Mouse (Mus musculus) liver, embryonic 14.5 days (tissue): ENCODE results near the gene Ptf1a. TPM values are rescaled to one million over a fixed set of nuclear protein-coding genes. Genes with fewer than 3 reads are reported as not detected.

Source experiments
- ATAC-seq: fragments of 200-750 bp; cut with Nextera tagmentation; 2 replicates; pipeline ENCODE4 v1.8.0; 2017; ENCODE audit warnings: moderate number of reproducible peaks, mild to moderate bottlenecking, moderate library complexity; ENCODE audit not compliant: insufficient read depth
- DNase-seq, 3 experiments: peaks; one replicate each; pipeline ENCODE4 v3.0.0-alpha.2; 2012 to 2013; ENCODE audit warnings: low read depth in 3 of 3, low spot score in 3 of 3
- H3K27ac ChIP-seq: fragments of 300-500 bp; sonication (generic); 2 replicates; pipeline ENCODE4 v1.5.1; 2014; ENCODE audit warnings: moderate library complexity, mild to moderate bottlenecking, control low read depth, inconsistent platforms
- H3K27me3 ChIP-seq: fragments of 300-500 bp; sonication (generic); 2 replicates; pipeline ENCODE4 v1.6.1; 2014; ENCODE audit warnings: mild to moderate bottlenecking, low read length, moderate library complexity; ENCODE audit not compliant: control insufficient read depth, insufficient read depth
- H3K36me3 ChIP-seq: fragments of 300-500 bp; sonication (generic); replicated peaks from 2 replicates; pipeline ENCODE4 v1.6.1; 2014; ENCODE audit warnings: low read depth; ENCODE audit not compliant: control insufficient read depth, insufficient read depth
- H3K4me1 ChIP-seq, 2 experiments: fragments of 200-500 bp in 1 of 2; fragments of 300-500 bp in 1 of 2; sonication (generic) in 1 of 2; replicated peaks; 2 replicates each; pipeline ENCODE4 v1.6.1; 2012 to 2014; ENCODE audit warnings: antibody characterized with exemption in 1 of 2, inconsistent platforms in 1 of 2, low read length in 1 of 2; ENCODE audit not compliant: control insufficient read depth in 2 of 2, insufficient read depth in 2 of 2
- H3K4me2 ChIP-seq: fragments of 300-500 bp; sonication (generic); 2 replicates; pipeline ENCODE4 v1.6.1; 2014; ENCODE audit warnings: low read depth, mild to moderate bottlenecking, control low read depth, moderate library complexity
- H3K4me3 ChIP-seq, 2 experiments: fragments of 200-500 bp in 1 of 2; fragments of 300-500 bp in 1 of 2; sonication (generic) in 1 of 2; 2 replicates each; pipeline ENCODE4 v1.5.1; 2012 to 2014; ENCODE audit warnings: low read depth in 2 of 2, low read length in 2 of 2, mild to moderate bottlenecking in 2 of 2, control low read depth in 1 of 2, inconsistent platforms in 1 of 2, moderate library complexity in 1 of 2; ENCODE audit not compliant: insufficient read depth in 1 of 2
- H3K9ac ChIP-seq: fragments of 300-500 bp; sonication (generic); replicated peaks from 2 replicates; pipeline ENCODE4 v1.6.1; 2014; ENCODE audit warnings: mild to moderate bottlenecking, control low read depth, moderate library complexity
- H3K9me3 ChIP-seq: fragments of 300-500 bp; sonication (generic); 2 replicates; pipeline ENCODE4 v1.6.1; 2016; ENCODE audit warnings: low read length, mixed read lengths; ENCODE audit not compliant: control insufficient read depth
- CTCF ChIP-seq: IDR thresholded peaks from 2 replicates; pipeline ENCODE4 v1.5.1; 2016; ENCODE audit warnings: antibody characterized with exemption, low read depth, control low read depth
- EP300 ChIP-seq: IDR thresholded peaks from 2 replicates; pipeline ENCODE4 v1.6.1; 2016; ENCODE audit warnings: antibody characterized with exemption, low read depth
- WGBS: fragments of 180-500 bp; shearing (Covaris S2); extraction: QIAGEN DNeasy Blood & Tissue Kit; methylation state at CpG from one replicate; pipeline ENCODE4 v1.1.7; 2014; ENCODE audit not compliant: insufficient replicate concordance; 5-methylcytosine and 5-hydroxymethylcytosine counted together
- polyA plus RNA-seq, 2 experiments: library from polyadenylated mRNA; depleted of rRNA in 1 of 2; stranded (reverse) in 1 of 2; unstranded in 1 of 2; fragments of >200 nt; fragmentation: Nextera tagmentation in 1 of 2; extraction: Ambion mirVana in 1 of 2; gene quantifications; 2 replicates each; pipeline versions ENCODE4 v1.2.1 to v1.2.3; 2012 to 2014

Ptf1a gene
- polyA plus RNA-seq, 2 experiments, result not detected

DNA sequence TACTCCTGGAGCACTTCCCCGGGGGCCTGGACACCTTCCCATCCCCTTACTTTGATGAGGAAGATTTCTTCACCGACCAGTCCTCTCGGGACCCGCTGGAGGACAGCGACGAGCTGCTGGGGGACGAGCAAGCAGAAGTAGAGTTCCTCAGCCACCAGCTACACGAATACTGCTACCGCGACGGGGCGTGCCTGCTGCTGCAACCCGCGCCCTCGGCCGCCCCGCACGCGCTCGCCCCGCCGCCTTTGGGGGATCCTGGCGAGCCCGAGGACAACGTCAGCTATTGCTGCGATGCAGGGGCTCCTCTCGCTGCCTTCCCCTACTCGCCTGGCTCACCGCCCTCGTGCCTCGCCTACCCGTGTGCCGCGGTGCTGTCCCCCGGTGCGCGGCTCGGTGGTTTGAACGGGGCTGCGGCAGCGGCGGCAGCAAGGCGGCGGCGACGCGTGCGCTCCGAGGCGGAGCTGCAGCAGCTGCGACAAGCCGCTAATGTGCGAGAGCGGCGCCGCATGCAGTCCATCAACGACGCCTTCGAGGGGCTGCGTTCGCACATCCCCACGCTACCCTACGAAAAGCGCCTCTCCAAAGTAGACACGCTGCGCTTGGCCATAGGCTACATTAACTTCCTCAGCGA, 523 bp downstream of the Ptf1a start:
- H3K9me3 ChIP-seq, result no peaks in the 10 kb centered on the region
- peaks cover 60% of the 10 kb centered on the region for H3K27me3 ChIP-seq
- DNase-seq (no peak), ATAC-seq (no peak)
- no peaks in the 10 kb centered on the region for H3K4me1 ChIP-seq
- 1% methylated on average over 65 of the region's 67 CpGs for WGBS
- no peak overlapping the region for H3K27ac ChIP-seq
- no peak overlapping the region for H3K4me3 ChIP-seq
- H3K9ac ChIP-seq, result no peak overlapping the region
- no peak for TF ChIP-seq CTCF
- no peak for TF ChIP-seq EP300
- no peaks in the 10 kb centered on the region for H3K36me3 ChIP-seq
- H3K4me2 ChIP-seq, result no peak overlapping the region

DNA sequence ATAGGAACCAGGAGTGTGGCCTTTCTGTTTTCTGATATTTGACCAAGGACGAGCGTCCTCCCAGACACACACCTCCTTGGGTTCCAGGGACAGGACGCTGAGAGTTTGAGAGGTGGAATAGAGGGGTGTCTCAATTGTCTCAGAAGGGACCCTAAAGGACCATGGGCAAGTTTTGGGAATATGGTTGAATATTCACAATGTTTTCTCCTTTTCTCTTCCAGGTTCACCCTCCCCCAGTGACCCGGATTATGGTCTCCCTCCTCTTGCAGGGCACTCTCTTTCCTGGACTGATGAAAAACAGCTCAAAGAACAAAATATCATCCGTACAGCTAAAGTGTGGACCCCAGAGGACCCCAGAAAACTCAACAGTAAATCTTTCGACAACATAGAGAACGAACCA, 1.3 kb downstream of the Ptf1a start:
- WGBS, result 6% methylated on average over 7 of the region's 7 CpGs
- H3K36me3 ChIP-seq, result no peaks in the 10 kb centered on the region
- no peak overlapping the region for H3K4me3 ChIP-seq
- no peaks in the 10 kb centered on the region for H3K4me1 ChIP-seq
- H3K9me3 ChIP-seq, result no peaks in the 10 kb centered on the region
- H3K9ac ChIP-seq, result no peak overlapping the region
- no peak for ATAC-seq
- no peak for DNase-seq
- no peak overlapping the region for H3K27ac ChIP-seq
- H3K27me3 ChIP-seq, result peaks cover 67% of the 10 kb centered on the region
- TF ChIP-seq EP300, result no peak
- no peak for TF ChIP-seq CTCF
- H3K4me2 ChIP-seq, result no peak overlapping the region

DNA sequence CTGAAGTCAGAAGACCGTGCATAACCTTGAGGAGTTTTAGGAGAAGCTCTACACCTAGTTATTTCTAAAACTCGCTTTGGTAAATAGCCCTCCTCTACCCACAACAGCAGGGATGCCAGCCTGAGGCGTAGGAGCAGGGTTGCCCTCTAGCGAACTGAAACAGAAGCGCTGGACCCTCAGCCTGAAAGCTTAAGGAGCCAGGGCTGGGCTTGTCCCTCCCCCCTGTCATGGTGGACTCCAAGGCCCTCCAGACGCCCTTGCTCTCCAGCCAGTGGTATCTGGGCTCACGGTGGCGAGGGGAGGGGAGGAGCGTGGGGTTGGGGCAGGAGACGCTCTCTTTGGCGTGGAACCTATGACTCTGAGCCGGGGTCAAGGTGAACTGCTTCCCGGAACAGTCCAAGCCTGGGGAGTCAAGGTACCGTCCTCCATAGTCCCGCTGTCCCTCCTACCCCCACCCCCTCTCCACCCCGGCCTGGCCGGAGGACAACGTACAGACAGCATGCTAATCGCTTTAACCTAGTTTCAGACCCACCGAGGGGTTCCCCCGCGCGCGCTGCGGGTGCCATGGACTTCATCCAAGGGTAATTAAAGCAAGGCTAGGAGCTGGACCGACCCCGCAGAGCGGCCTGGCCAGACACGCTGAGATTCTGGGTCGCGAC, 2.7 kb downstream of the Ptf1a start:
- no peak overlapping the region for H3K4me3 ChIP-seq
- no peaks in the 10 kb centered on the region for H3K4me1 ChIP-seq
- 2% methylated on average over 31 of the region's 31 CpGs for WGBS
- no peak for ATAC-seq
- no peak overlapping the region for H3K27ac ChIP-seq
- TF ChIP-seq CTCF, result no peak
- TF ChIP-seq EP300, result no peak
- no peak overlapping the region for H3K9ac ChIP-seq
- no peaks in the 10 kb centered on the region for H3K36me3 ChIP-seq
- H3K27me3 ChIP-seq, result peaks cover 78% of the 10 kb centered on the region
- no peak for DNase-seq
- H3K9me3 ChIP-seq, result no peaks in the 10 kb centered on the region
- H3K4me2 ChIP-seq, result no peak overlapping the region

DNA sequence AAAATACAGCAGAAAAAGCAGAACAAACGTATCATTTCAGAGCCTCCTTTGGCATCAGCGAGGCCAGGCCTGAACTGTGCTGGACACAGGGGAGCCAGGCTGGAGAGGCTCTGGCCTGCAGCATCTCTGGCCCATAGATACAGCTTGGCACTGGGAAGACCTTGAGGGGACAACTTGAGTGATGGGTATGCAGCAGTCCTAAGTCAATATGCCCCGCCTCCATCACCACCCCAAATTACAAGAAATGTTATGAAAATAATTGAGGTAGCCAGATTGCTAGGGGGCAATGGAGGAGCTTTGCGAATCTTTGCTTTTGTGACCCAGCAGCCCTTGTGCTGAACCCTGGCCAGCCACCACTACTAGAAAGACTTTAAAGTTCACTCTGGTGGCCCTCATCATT, 3.8 kb downstream of the Ptf1a start:
- ATAC-seq, result no peak
- WGBS, result 21% methylated on average over 4 of the region's 4 CpGs
- H3K9ac ChIP-seq, result no peak overlapping the region

DNA sequence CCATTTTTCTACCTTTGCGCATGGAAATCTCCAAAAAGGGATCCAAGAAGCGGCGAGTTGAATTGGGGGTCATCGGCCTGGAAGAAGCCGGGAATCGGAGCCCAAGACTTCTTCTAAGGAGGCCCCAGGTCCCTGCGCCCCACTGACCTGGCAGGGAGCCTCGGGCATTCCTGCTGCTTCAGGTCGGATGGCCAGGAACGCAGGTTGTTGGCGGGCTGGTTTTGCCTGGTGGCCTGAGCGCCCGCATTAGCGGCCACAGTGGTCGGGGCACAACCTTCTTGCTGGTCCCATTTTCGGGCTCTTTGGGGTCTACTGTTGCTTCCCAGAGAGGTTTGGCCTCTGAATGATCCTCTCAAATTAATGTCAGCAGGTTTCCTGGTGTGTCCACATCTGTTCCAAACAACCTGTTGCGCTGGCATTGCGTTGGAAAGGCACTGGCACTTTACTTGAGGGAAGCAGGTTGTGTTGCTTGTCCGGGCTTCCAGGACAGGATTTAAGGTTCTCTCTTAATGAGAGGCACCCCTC, 7.1 kb downstream of the Ptf1a start:
- Histone ChIP-seq H3K4me1 (no peaks in the 10 kb centered on the region), H3K27me3 (peaks cover 63% of the 10 kb centered on the region)

More for the DNA sequence above, 3.8 kb downstream of the Ptf1a start:
- Histone ChIP-seq H3K27me3 (peaks cover 80% of the 10 kb centered on the region), H3K4me1 (no peaks in the 10 kb centered on the region), H3K36me3 (no peaks in the 10 kb centered on the region), H3K4me2 (no peak overlapping the region), H3K4me3 (no peak overlapping the region), H3K27ac (no peak overlapping the region), H3K9me3 (no peaks in the 10 kb centered on the region)
- no peak for DNase-seq
- no peak for TF ChIP-seq EP300
- TF ChIP-seq CTCF, result no peak

More for the DNA sequence above, 7.1 kb downstream of the Ptf1a start:
- ATAC-seq, result no peak
- Histone ChIP-seq H3K27ac (no peak overlapping the region), H3K4me2 (no peak overlapping the region), H3K36me3 (no peaks in the 10 kb centered on the region), H3K4me3 (no peak overlapping the region), H3K9ac (no peak overlapping the region), H3K9me3 (no peaks in the 10 kb centered on the region)
- 2% methylated on average over 19 of the region's 19 CpGs for WGBS
- TF ChIP-seq CTCF, result no peak
- TF ChIP-seq EP300, result no peak
- DNase-seq, result no peak
